Mouse (Mus musculus) mature B cell (primary cell): ENCODE measurements around the gene Auh.

Experiments
- in situ Hi-C: fragments of 300-500 bp; cut with MboI; formaldehyde crosslinking; loops from 2 replicates; pipeline ENCODE4 v1.14.3; 2019

The Auh gene

DNA sequence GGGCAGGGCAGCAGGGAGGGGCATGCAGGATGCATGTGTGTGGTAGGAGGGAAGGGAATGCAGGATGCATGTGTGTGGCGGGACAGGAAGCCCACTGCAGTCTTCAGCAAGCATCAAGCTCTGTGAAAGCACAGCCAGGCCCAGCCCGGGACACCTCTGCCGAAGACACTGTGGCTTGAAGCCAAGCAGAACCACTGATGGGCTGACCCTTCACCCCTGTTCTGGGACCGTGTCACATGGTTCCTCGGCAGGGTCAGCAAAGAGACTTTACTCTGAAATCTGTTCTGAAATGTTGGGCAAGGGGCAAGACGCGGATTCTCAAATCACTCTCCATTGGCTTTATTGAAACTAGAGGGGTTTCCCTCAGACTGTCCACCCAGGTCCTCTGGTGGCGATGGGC is 94.9 kb downstream of the Auh start:
- in situ Hi-C loops, result no loop called here

DNA sequence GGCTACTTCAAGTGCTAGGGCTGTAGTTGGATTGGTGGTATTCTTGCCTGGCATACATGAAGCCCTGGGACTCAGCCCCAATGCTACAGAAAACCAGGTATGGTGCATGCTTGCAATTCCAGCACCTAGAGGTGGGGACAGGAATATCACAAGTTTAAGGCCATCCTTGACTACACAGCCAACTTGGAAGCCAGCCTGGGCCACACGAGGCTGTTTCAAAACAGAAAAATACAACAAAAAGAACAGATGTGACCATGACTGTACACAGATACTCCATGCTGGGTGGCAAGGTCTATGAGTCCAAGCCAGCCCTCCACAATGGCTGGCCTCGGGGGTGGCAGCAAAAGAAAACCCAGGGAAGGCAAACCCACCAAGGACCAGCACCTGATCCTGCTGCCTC is 95.7 kb downstream of the Auh start:
- in situ Hi-C loops, result no loop called here

DNA sequence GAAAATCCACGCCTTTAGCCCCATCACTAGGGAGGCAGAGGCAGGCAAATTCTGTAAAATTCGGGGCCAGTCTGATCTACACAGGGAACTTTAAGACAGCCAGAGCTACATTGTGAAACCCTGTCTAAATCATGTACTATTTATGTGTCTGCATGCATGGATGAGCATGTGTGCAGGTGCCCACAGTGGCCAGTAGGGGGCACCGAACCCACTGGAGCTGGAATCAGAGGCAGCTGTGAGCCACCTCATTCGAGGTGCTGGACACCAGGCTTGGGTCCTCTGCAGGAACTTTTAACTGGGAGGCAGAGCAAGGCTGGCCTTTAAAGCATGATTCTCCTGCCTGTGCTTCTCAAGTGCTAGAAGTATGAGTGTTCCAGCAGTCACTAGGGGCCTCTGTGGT is 96.3 kb downstream of the Auh start:
- in situ Hi-C loops, result no loop called here

GRCm38 (mm10) chr13:52832481-52833170 is 96.9 kb downstream of the Auh start:
- in situ Hi-C loops, result no loop called here

DNA sequence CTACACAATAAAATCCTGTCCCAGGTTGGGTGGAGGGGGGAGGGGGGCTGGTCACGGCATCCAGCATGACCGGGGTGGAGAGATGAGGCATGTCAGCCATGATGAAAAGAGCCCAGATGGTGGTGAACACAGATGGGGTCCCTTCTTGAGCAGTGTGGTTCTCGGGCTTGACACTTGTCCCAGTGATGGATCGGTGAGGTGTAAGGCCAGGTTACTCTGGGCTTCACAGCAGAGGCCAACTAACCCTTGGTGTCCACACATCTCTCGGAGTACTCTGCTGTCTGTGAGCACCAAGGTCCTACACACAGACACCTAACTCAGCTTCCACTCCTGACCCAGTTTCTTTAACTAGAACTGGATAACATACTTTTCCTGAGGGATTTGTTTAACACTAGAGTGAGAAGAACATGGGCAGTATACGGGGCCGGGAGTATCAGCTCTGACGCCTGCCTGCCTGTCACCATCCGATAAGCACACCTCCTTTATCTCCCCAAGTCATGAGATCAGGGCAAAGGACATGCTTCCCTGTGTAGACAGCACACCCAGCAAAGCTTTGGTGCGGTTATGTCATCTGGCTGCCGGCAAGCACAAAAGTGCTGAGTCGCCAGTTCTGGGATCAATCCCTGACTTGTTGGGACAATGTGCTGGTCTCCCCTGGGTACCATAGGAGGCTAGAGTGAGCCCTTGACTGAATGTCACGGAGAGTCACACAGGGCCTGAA is 98.3 kb downstream of the Auh start:
- in situ Hi-C loops, result no loop called here

DNA sequence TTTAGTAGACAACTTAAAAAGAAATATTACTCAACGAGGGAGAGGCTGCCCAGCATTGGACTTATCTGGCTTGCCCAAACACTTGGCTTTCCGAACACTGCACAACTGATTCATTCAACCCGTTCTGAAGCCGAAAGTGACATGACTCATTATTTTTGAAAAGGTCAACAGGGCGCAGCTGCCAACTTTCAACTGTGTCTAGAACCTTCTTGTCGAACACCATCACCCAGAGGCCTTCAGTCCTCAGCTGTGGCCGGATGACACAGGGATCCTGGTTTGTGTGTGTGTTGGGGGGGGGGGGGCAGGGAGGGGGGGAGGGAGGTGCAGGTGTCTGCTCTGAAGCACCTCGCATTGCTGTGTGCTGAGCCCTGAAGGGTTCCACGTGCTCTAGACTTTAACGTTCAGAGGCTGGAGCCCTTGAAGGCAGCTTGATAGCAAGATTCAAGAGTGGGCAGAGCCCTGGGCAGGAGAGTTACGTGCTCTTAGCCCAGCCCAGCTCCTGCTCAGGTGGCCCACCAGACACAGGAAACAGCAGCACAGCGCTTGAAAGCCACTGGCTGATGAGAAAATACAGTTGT is 100.4 kb downstream of the Auh start:
- in situ Hi-C loops, result no loop called here

DNA sequence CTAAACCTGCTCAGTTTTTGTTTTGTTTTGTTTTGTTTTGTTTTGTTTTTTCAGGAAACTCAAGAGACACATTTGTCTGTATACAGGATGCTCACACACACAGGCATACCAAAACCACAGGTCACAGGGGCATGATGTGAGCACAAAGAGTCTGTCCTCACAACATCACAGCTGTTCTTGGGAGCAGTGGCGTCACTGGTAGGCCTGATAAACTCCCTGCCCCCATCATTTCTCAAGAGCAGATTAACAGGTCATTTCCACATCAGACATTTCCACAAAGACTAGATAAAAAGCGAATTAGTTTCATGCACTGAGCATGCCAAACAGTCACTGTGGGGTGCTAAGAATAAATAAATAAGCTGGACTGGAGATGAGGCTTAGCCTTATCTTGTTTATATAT is 101.3 kb downstream of the Auh start:
- in situ Hi-C loops, result no loop called here

DNA sequence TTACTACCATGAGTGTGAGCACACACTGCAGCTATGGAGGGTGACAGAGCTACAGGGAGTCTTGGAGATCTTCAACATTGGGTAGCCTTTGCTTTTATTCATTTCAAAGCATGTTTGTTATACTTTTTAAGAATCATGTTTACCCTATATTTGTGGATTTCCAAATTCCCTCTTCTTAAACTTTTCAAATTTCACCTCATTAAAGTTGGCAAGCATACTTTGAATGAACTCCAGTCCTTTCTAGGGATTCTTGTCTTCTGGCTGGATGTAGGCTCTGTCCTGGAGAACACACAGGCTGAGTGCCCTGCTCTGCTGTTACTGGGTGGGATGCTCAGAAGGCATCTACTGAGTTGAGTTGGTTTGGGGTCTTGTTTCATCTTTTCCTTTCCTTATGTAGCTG is 102.8 kb downstream of the Auh start:
- in situ Hi-C loops, result no loop called here

GRCm38 (mm10) chr13:52824754-52825153 is 104.7 kb downstream of the Auh start:
- in situ Hi-C loops, result no loop called here

DNA sequence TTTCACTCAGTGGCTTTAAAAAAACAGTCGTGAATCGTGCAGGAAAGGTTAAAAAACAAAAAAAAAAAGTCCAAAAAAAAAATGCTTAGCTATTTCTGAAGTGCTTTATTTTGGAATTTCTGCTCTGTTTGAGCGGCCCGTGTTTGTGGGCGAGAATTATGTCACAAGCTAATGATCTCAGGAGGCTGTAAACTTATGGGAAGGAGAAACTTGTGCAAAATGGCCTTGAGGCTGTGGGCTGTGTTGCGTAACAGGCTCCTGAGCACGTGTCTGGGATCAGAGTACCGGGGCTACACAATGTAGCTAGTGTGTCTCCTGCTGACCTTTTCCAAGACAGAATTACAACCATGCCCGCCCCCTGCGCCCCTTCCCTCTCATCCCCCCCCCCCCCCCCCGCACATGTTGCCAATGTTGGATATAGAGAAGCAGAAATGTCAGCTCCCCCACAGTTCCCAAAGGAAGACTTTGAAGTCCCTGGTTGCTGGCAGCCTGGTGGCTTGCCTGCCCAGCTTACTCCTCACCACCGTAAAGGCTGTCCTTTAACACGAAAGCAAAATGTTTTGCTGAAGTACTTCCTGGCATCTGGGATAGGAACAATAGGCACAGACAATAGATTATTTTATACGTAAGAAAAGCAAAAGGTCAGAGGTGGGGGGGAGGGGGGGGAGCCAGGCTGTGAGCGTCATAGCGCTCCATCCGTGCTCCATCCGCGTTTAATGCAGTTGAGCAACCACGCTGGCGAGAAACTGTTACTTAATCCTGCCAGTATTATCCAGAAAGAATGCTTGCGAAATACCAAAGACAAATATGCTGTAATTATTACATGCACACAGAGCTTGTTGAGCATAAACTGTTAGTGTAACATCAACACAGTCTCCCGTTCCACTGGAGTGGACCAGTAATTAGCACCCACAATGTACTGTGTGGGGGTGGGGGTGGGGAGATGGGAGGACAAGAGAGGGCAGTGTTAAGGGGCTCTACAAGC is 107.0 kb downstream of the Auh start:
- in situ Hi-C loops, result no loop called here

GRCm38 (mm10) chr13:52821571-52821970 is 107.9 kb downstream of the Auh start:
- in situ Hi-C loops, result no loop called here

- in situ Hi-C loops, result no loop called here
Observed at GRCm38 (mm10) chr13:52819901-52820300, 109.6 kb downstream of the Auh start.

GRCm38 (mm10) chr13:52818760-52819159 is 110.7 kb downstream of the Auh start:
- in situ Hi-C loops, result no loop called here

DNA sequence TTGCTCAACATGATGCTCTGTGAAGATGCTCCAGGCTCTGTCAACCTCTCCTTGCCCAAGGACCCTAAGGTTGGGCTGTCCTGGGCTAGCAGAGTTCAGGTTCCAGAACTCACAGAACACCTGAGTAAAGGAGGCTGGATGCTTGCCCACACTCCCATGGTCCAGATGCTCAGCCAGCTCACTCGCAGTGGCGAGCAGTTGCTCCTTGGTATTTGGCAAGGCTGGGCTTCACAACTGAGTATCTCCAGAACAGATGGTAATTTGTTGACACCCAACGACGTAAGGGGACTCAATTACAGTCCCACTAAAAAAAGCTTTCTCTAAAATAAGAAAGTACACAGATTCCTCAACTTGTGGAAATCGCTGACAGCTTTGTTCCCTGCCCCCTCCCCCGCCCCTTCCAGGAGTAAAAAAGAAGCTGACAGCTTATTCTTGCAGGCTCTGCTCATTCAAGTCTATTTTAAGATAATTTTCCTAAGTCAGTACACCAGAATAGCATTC is 111.4 kb downstream of the Auh start:
- in situ Hi-C loops, result no loop called here

- in situ Hi-C loops, result no loop called here
Observed at GRCm38 (mm10) chr13:52813750-52814149, 115.7 kb downstream of the Auh start.

DNA sequence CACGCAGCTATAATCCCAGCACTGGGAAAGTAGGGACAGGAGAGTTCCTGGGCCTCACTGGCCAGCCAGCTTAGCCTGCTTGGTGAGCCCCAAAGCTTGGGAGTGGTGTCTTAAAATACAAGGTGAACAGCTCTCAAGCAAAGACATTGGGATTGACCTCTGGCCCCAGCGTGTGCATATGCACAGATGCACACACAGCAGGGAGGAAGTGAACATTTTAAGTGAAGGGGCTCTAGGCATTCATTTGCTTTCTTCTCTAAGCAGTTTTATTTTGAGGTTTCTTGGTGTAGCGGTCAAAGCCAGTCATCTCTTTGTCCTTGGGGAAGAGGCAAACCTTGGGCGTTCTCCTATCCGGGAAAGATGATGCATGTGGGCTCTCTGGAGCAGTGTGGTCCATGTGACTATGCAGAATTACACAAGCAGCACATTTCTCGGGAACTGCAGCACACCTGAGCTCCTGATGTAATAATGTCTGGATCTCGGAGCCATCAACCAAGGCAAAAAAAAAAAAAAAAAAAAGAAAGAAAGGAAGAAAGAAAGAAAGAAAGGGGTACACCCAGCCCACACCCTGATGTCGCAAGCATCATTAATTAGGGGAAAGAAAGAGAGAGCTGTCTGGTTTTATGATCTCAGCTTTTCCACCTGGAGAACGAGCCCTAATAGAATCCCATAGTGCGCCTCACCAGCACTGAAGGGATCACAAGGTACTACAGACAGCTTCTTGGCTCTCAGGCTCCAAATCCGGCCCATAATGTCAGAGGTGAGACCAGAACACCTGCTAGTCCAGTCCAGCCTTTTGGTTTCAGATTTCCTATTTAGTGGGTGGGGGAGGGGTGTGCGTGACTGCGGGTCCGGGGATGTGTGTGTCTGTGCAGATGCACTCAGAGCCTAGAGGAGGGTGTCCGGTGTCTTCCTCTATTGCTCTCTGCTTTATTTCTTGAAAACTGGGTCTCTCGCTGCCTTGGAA is 116.6 kb downstream of the Auh start:
- in situ Hi-C loops, result no loop called here

GRCm38 (mm10) chr13:52807722-52808121 is 121.8 kb downstream of the Auh start:
- in situ Hi-C loops, result no loop called here

GRCm38 (mm10) chr13:52806029-52806428 is 123.5 kb downstream of the Auh start:
- in situ Hi-C loops, result no loop called here

GRCm38 (mm10) chr13:52805581-52805980 is 123.9 kb downstream of the Auh start:
- in situ Hi-C loops, result no loop called here

DNA sequence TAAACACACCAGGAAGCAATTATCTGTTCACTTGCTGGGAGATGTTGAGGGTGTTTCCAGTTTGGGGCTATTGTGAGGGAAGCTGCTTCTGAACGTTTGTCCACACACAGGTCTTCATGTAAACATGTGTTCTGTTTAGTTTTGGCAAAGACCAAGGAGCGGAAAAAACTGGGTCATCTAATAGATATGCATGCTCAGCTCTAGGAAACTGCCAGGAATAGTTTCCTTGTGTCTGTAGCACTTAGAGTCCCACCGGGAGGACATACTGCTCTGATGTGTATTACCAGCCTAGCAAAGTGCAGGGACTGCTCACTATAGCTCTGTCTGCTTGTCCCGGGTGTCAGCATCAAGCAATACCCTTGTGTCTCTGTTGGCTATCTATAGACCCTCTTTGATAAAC is 127.0 kb downstream of the Auh start:
- in situ Hi-C loops, result no loop called here
